ENCODE assay signal across 9 mouse cellular contexts in the genomic region with DNA sequence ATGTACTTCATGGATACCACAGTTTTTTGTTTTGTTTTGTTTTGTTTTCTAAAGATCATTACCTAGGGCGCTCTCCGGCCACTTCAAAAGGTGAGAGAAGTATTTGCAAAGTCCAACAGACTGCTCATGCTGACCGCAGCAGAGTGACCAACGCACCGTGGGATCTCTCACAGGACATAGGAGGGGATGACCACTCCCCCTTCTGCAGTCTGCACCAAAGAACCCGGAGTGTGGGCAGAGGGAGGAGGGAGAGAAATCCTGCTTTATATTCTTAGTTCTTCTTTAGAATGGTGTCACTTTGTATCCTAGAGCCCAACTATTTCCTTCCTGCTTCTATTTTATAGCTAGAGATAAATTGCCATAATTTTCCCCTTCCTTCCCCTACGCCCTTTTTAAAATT. TPM values are rescaled to one million over a fixed set of nuclear protein-coding genes. Genes with fewer than 3 reads are reported as not detected.
DNase-seq lines count a peak whose midpoint lies in the region; ATAC-seq and TF ChIP-seq lines count a peak whose summit lies in the region.
"Had no signal": no experiment of that assay in that cellular context is flagged by ENCODE, and none has a peak within 500 bp of the region (broad histone marks: within the 10 kb centered on the region; RNA-seq: fewer than 3 reads in every experiment).

No protein-coding gene starts in this region.

- H3K27me3 ChIP-seq in heart, embryonic 13.5 days (replicated peaks) = no peaks in the 10 kb centered on the region
- no peaks in the 10 kb centered on the region for H3K27me3 ChIP-seq in lung, postnatal 0 days (replicated peaks; ENCODE audit: insufficient read depth, low read length)
- H3K27me3 ChIP-seq in midbrain, postnatal 0 days (ENCODE audit: insufficient read depth, low read length) = no peaks in the 10 kb centered on the region

- DNase-seq in heart, postnatal 4 days = no peak
- DNase-seq in lung, postnatal 0 days (ENCODE audit: low spot score) = peak; percentile 5
- no peak for DNase-seq in lung, postnatal 36 days
- DNase-seq in kidney, postnatal 14 days = peak; percentile 34
- DNase-seq in midbrain, postnatal 0 days (ENCODE audit: low spot score) = no peak
- no peak for DNase-seq in right cerebral cortex, postnatal 4 days

- no peak for TF ChIP-seq EP300 in lung, postnatal 0 days (IDR thresholded peaks at IDR 0.05)

- H3K27ac ChIP-seq in heart, embryonic 13.5 days (replicated peaks) = no peak overlapping the region
- H3K27ac ChIP-seq in lung, postnatal 0 days (ENCODE audit: low read length) = no peak overlapping the region
- no peak overlapping the region for H3K27ac ChIP-seq in midbrain, postnatal 0 days (ENCODE audit: low read depth, low read length)

- peak overlapping the region; percentile 39 for H3K4me2 ChIP-seq in heart, embryonic 13.5 days
- H3K4me2 ChIP-seq in lung, postnatal 0 days (replicated peaks; ENCODE audit: low read depth, low read length) = peak overlapping the region; percentile 8; the same call in 1 of the 2 replicates
- peak overlapping the region; percentile 16; the same call in 1 of the 2 replicates for H3K4me2 ChIP-seq in midbrain, postnatal 0 days (ENCODE audit: low read depth, low read length, poor library complexity, severe bottlenecking)

- peaks cover 3% of the 10 kb centered on the region; the same call in 1 of the 2 replicates for H3K4me1 ChIP-seq in heart, embryonic 13.5 days
- H3K4me1 ChIP-seq in lung, postnatal 0 days (ENCODE audit: insufficient read depth, low read depth, low read length) = no peaks in the 10 kb centered on the region
- H3K4me1 ChIP-seq in midbrain, postnatal 0 days (ENCODE audit: insufficient read depth, low read length) = no peaks in the 10 kb centered on the region

- no peak for ATAC-seq in heart, embryonic 13.5 days (ENCODE audit: extremely low read depth, insufficient number of reproducible peaks, low FRiP score, low TSS enrichment)
- ATAC-seq in lung, postnatal 0 days = no peak
- ATAC-seq in midbrain, postnatal 0 days (ENCODE audit: low FRiP score) = no peak
- no peak for ATAC-seq in activated CD4-positive, CD25-positive, alpha-beta regulatory T cell, adult 4 months
- ATAC-seq: CD4-positive, CD25-positive, alpha-beta regulatory T cell, adult 4 months had no signal

- WGBS in heart, embryonic 13.5 days = 36% methylated on average over 7 of the region's 7 CpGs
- WGBS in lung, postnatal 0 days = 35% methylated on average over 7 of the region's 7 CpGs
- WGBS in midbrain, postnatal 0 days = 33% methylated on average over 7 of the region's 7 CpGs

- no peaks in the 10 kb centered on the region for H3K36me3 ChIP-seq in heart, embryonic 13.5 days
- no peaks in the 10 kb centered on the region for H3K36me3 ChIP-seq in lung, postnatal 0 days (ENCODE audit: insufficient read depth, low read length)
- H3K36me3 ChIP-seq in midbrain, postnatal 0 days (ENCODE audit: insufficient read depth, low read length) = no peaks in the 10 kb centered on the region

- 0 out of 2 replicates have a peak overlapping the region, but pooled peaks have one; percentile 24 for H3K9ac ChIP-seq in heart, embryonic 13.5 days
- H3K9ac ChIP-seq in lung, postnatal 0 days (replicated peaks; ENCODE audit: low read depth) = no peak overlapping the region
- H3K9ac ChIP-seq in midbrain, postnatal 0 days (replicated peaks; ENCODE audit: low read length, poor library complexity, severe bottlenecking) = no peak overlapping the region

- peaks cover 4% of the 10 kb centered on the region for H3K9me3 ChIP-seq in heart, embryonic 13.5 days
- 0 out of 2 replicates have a peak, but pooled peaks cover 2% of the 10 kb centered on the region for H3K9me3 ChIP-seq in lung, postnatal 0 days (ENCODE audit: low read length)
- no peaks in the 10 kb centered on the region for H3K9me3 ChIP-seq in midbrain, postnatal 0 days (ENCODE audit: low read length)

- H3K4me3 ChIP-seq in heart, embryonic 13.5 days = 0 out of 2 replicates have a peak overlapping the region, but pooled peaks have one; percentile 6
- no peak overlapping the region for H3K4me3 ChIP-seq in lung, postnatal 0 days (ENCODE audit: low read depth, low read length)
- H3K4me3 ChIP-seq in midbrain, postnatal 0 days (ENCODE audit: low read depth, low read length) = no peak overlapping the region

- TF ChIP-seq CTCF in lung, postnatal 0 days (IDR thresholded peaks at IDR 0.05) = no peak
- no peak for TF ChIP-seq CTCF in midbrain, postnatal 0 days (IDR thresholded peaks at IDR 0.05)

RNA-seq across cellular contexts. Expression of gene Gas2l3, which starts 48.4 kb away (rescaled TPM):
- polyA plus RNA-seq in heart, embryonic 13.5 days (2015; fragmentation: Nextera tagmentation; extraction: Ambion mirVana) = 16.8 and 23.2 TPM in 2 replicates
- total RNA-seq in heart, postnatal 4 days (2021) = 10 to 100 TPM; 36.7 to 36.8 TPM
- 1.5 and 1.8 TPM in 2 replicates for polyA plus RNA-seq in lung, postnatal 0 days (2015; fragmentation: Nextera tagmentation; extraction: Ambion mirVana)
- total RNA-seq in midbrain, postnatal 0 days (2014; rRNA removed) = 3.7 and 7.0 TPM in 2 replicates
- 1.6 and 1.7 TPM in 2 replicates for polyA plus RNA-seq in midbrain, postnatal 0 days (2015; fragmentation: Nextera tagmentation; extraction: Ambion mirVana)
- polyA plus RNA-seq in activated CD4-positive, CD25-positive, alpha-beta regulatory T cell, adult 4 months (2017; shearing (Covaris generic)) = 1 to 10 TPM; 3.0 to 4.0 TPM

RNA-seq across cellular contexts. Expression of gene Ano4, which starts 50.8 kb away (rescaled TPM):
- 4.1 and 4.5 TPM in 2 replicates for polyA plus RNA-seq in heart, embryonic 13.5 days (2015; fragmentation: Nextera tagmentation; extraction: Ambion mirVana)
- total RNA-seq in heart, postnatal 4 days (2021) = 1 to 10 TPM; 6.9 to 7.5 TPM
- 0.11 and 0.13 TPM in 2 replicates for polyA plus RNA-seq in lung, postnatal 0 days (2015; fragmentation: Nextera tagmentation; extraction: Ambion mirVana)
- 11.3 and 14.7 TPM in 2 replicates for total RNA-seq in midbrain, postnatal 0 days (2014; rRNA removed)
- 5.8 and 6.2 TPM in 2 replicates for polyA plus RNA-seq in midbrain, postnatal 0 days (2015; fragmentation: Nextera tagmentation; extraction: Ambion mirVana)
- not detected for polyA plus RNA-seq in activated CD4-positive, CD25-positive, alpha-beta regulatory T cell, adult 4 months (2017; shearing (Covaris generic))
- polyA plus RNA-seq: CD4-positive, CD25-positive, alpha-beta regulatory T cell, adult 4 months had no signal

Comparison
In these comparisons a context has a peak if more than half of its experiments do, and no peak if none do; other contexts are left out.
1. DNase-seq: peak in lung, postnatal 0 days (single experiment) and kidney, postnatal 14 days (single experiment); none in heart, postnatal 4 days (single experiment), lung, postnatal 36 days (single experiment), midbrain, postnatal 0 days (single experiment) and right cerebral cortex, postnatal 4 days (single experiment).
2. Peak in every context shown above with its lines, with median percentiles within 50 percentile points of each other: H3K4me2 ChIP-seq.